Comparison of ENCODE assay signal across 7 mouse cellular contexts in genomic region chr15:96709491-96710351, GRCm38 (mm10). TPM values are rescaled to one million over a fixed set of nuclear protein-coding genes. Genes with fewer than 3 reads are reported as not detected.
DNase-seq lines count a peak whose midpoint lies in the region; ATAC-seq lines count a peak whose summit lies in the region.

No protein-coding gene starts in this region.

- H3K4me1 ChIP-seq in intestine, embryonic 16.5 days (ENCODE audit: control insufficient read depth, insufficient read depth, low read length) = peaks cover 11% of the 10 kb centered on the region
- H3K4me1 ChIP-seq in midbrain, embryonic 11.5 days (ENCODE audit: control insufficient read depth, insufficient read depth, low read length) = peaks cover 7% of the 10 kb centered on the region; the same call in 1 of the 2 replicates

- H3K9me3 ChIP-seq in intestine, embryonic 16.5 days (ENCODE audit: control insufficient read depth, low read length) = no peaks in the 10 kb centered on the region
- no peaks in the 10 kb centered on the region for H3K9me3 ChIP-seq in midbrain, embryonic 11.5 days (ENCODE audit: control insufficient read depth, low read length)

- no peaks in the 10 kb centered on the region for H3K27me3 ChIP-seq in intestine, embryonic 16.5 days (replicated peaks; ENCODE audit: control insufficient read depth, insufficient read depth, low read length)
- no peaks in the 10 kb centered on the region for H3K27me3 ChIP-seq in midbrain, embryonic 11.5 days (ENCODE audit: control insufficient read depth, insufficient read depth, low read length)

- H3K4me3 ChIP-seq in intestine, embryonic 16.5 days (ENCODE audit: low read length) = peak overlapping the region; percentile 64
- H3K4me3 ChIP-seq in midbrain, embryonic 11.5 days (ENCODE audit: low read depth, low read length) = peak overlapping the region; percentile 40

- WGBS in intestine, embryonic 16.5 days = under 1% methylated on average over 77 of the region's 80 CpGs
- WGBS in midbrain, embryonic 11.5 days = 2% methylated on average over 80 of the region's 80 CpGs

- peak overlapping the region; percentile 90 for H3K9ac ChIP-seq in intestine, embryonic 16.5 days (ENCODE audit: low read depth, low read length)
- H3K9ac ChIP-seq in midbrain, embryonic 11.5 days (ENCODE audit: low read length) = peak overlapping the region; percentile 80

- peak; percentile 92 for ATAC-seq in intestine, embryonic 16.5 days
- peak; percentile 94 for ATAC-seq in midbrain, embryonic 11.5 days (ENCODE audit: low FRiP score)

- H3K4me2 ChIP-seq in intestine, embryonic 16.5 days (ENCODE audit: low read depth, low read length) = peak overlapping the region; percentile 89
- H3K4me2 ChIP-seq in midbrain, embryonic 11.5 days = peak overlapping the region; percentile 62

- no peaks in the 10 kb centered on the region for H3K36me3 ChIP-seq in intestine, embryonic 16.5 days (ENCODE audit: control insufficient read depth, insufficient read depth, low read length)
- H3K36me3 ChIP-seq in midbrain, embryonic 11.5 days (ENCODE audit: control insufficient read depth, insufficient read depth, low read length) = no peaks in the 10 kb centered on the region

- H3K27ac ChIP-seq in intestine, embryonic 16.5 days (ENCODE audit: low read length) = peak overlapping the region; percentile 100
- H3K27ac ChIP-seq in midbrain, embryonic 11.5 days (ENCODE audit: low read depth, low read length) = peak overlapping the region; percentile 83

- peak; percentile 99 for DNase-seq in adrenal gland, adult 2 months
- peak; percentile 99 for DNase-seq in embryo, embryonic 11.5 days (ENCODE audit: low read depth, low spot score)
- DNase-seq in gastrocnemius, postnatal 36 days = peak; percentile 98
- DNase-seq in left cerebral cortex, postnatal 36 days (ENCODE audit: low spot score in 2 of 2) = peak; percentile 98 to 99
- peak; percentile 100 for DNase-seq in midbrain, embryonic 11.5 days (ENCODE audit: low spot score, missing footprints)
- peak; percentile 99 for DNase-seq in skeletal muscle tissue, adult 2 months (ENCODE audit: low read depth, low spot score)

- intact Hi-C loops in gastrocnemius, postnatal 36 days (cut with DNase I) = no loop called here
- intact Hi-C loops in left cerebral cortex, postnatal 36 days (cut with DNase I) = no loop called here

RNA-seq across cellular contexts. Expression of gene Slc38a2, which starts 10.2 kb away (rescaled TPM):
- 100 to 1,000 TPM; 113 to 208 TPM for total RNA-seq in adrenal gland, adult 2 months (2021)
- 20.4 and 30.4 TPM in 2 replicates for polyA plus RNA-seq in adrenal gland, adult 2 months (2012; rRNA removed)
- total RNA-seq in gastrocnemius, postnatal 36 days (2021) = 100 to 1,000 TPM in 1 of 2 experiments, 10 to 100 TPM in 1; 59.7 to 150 TPM
- 74.2 and 78.7 TPM in 2 replicates for polyA plus RNA-seq in intestine, embryonic 16.5 days (2015; fragmentation: Nextera tagmentation; extraction: Ambion mirVana)
- 10 to 100 TPM; 76.0 to 96.7 TPM for total RNA-seq in left cerebral cortex, postnatal 36 days (2021)
- 211 and 237 TPM in 2 replicates for polyA plus RNA-seq in midbrain, embryonic 11.5 days (2014; fragmentation: Nextera tagmentation; extraction: Ambion mirVana)

Comparison
In these comparisons a context has a peak if more than half of its experiments do, and no peak if none do; other contexts are left out.
1. Peak in every context shown above with its lines: DNase-seq, ATAC-seq, H3K4me3 ChIP-seq and H3K27ac ChIP-seq.